Mouse (Mus musculus) heart, adult 11 months (tissue): Measurements from ENCODE around the gene Cdhr2.

ENCODE experiments used
- DNase-seq: peaks from one replicate; pipeline ENCODE4 v3.0.0; 2022

Gene Cdhr2

DNA sequence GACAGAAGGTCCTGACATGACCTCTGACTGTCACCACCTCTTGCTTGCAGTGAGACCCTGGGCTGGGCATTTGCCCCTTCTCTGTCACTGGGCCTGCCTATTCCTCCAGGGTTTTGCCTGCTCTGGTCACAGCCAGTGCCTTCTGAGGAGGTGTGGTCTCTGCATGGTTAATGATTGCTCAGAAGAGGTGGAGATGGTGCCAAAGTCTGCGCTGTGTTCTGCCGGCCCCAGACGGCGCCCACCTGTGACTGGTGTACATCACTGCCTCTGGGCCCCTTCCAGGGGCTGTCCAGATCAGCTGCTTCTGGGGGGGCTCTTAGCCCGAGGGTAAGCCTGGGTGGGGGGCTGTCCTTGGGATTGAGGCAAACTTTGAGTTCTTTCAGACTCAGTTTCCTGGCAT, at the start of gene Cdhr2:
TSS of gene Cdhr2 (plus strand) at position 219 of the 400 bp plus-strand sequence.
- DNase-seq: no peak

DNA sequence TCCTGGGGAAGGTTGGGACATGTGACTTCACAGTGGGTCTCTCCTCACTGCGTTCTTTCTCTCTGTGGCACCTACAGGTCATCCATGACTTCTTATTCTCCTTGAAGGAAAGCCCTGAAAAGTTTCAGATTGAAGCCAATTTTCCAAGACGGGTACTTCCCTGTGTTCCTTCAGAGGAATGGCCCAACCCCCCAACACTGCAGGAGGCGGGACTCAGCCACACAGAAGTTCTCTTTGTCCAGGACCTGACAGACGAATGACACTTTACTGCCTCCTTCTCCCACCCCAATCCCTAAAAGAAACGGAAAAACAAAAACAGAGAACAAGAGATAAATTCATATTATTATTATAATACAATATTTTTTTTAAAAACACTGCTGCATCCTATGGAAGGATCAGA, 40.4 kb upstream of the Cdhr2 start:
- no peak for DNase-seq

DNA sequence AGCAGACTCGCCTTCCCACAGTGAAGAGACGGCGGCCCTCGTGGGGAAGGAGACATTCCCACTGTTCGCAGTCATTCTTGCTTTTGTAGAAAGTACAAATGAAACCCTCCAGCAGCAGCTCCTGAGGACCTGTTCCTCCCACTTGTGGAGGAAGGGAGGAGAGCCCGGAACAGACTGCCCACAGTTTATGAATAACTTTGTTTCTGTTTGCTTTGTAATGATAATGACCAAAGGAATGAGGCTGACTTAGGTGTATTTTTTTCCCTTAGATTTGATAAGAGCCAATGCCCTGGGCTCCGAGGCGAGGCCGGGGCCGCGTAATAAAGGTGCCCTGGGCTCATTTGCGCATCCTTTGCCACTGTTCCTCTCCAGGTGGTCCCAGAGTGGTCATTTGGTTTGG, 39.9 kb upstream of the Cdhr2 start:
- no peak for DNase-seq

DNA sequence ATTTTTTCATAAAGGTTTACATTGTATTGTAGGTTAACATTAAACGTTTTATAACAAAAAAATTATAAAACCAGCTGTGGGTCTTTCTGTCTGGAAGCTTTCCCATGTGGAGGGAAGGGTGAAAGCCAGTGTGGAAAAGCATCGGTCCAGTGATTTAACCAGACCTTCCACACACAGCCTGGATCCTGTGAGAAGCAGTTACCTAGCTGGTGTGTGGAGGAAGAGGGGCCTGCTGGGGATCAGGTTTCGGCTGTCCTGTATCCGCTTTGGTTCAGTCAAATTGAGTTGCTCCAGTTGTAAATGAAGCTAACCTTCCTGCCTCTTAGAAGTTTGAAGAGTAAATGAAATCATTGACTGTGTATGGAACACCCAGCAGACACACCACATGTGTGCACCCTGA, 37.3 kb upstream of the Cdhr2 start:
- no peak for DNase-seq

DNA sequence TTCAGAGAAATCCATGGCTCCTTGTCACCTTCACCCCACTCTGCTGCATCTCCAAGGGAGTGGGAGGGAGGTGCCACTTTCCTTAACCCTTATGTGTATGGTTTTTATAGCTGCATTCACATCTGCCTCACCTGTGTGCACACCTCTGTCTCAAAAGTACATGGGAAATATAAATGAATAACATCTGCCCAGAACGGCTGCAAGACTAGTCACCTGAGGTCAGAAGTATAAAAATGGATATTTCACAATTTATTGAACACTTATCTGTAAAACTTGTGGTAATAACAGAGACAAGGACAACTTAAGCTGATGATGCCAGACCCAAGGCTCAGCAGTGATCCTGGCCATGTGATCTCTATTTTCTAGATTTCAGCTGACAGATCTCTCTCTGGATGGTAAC, 36.8 kb upstream of the Cdhr2 start:
- DNase-seq: no peak

DNA sequence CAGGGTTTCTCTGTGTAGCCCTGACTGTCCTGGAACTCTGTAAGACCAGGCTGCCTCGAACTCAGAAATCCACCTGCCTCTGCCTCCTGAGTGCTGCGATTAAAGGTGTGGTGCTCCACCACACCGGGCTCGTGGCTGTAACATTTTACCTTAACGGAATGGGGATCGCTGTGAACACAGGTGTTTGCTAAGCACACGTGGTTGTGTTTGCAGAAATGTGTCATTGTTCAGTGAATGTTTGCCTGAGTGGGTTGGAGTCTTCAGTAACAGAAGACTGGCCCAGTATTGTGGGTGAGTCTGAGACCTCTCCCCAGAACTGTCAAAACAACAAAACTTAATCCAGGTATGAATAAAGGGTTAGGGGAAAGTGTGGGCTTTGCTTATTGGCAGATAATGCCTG, 36.2 kb upstream of the Cdhr2 start:
- DNase-seq: no peak

DNA sequence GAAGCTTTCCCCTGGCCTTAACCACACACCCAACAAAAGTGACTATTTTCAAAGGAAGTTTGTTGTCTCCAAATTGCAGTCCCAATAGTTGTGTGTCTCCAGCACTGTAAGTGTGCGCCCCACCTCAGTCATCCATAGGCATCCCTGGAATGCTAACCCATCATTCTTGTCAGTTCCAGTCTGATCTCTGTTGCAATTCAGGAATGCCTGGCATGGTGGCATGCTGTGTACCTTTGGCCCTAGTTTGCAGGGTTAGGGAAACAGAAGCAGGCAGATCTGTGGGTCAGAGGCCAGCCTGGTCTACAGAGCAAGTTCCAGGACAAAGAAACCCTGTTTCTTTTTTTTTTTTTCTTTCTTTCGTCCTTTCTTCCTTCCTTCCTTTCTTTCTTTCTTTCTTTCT, 30.8 kb upstream of the Cdhr2 start:
- DNase-seq: no peak

DNA sequence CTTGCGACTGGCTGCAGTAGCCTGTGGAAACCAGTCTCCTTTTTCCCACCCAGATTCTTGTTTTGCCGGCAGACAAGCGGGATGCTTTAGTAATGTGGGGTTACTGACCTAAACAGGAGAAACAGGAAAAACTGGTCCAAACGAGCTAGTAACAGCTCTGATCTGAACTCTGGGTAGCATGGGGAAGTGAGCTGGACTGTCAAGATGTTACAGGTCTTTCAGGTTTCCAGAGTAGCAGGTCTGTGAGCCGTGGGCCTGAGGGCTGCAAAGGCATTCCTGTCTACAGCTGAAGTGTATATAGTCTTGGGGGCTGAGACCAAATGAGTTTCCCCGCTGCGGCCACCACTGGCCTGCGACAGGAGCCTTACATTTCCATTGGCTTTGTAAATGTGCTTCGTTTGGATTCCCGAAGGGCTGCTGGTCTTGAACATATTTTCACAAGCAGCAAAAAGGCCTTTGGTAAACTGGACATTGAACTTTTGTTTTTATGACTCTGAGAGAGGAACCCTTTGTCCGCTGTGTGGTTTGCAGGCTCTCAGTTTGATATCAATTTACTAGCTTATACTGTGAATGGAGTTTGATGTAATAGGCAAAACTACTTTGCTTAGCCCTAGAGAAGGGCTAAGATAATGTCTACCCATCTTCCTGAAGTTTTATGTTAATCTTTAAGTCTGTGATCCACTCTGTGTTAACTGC, 25.2 kb upstream of the Cdhr2 start:
- DNase-seq: no peak

DNA sequence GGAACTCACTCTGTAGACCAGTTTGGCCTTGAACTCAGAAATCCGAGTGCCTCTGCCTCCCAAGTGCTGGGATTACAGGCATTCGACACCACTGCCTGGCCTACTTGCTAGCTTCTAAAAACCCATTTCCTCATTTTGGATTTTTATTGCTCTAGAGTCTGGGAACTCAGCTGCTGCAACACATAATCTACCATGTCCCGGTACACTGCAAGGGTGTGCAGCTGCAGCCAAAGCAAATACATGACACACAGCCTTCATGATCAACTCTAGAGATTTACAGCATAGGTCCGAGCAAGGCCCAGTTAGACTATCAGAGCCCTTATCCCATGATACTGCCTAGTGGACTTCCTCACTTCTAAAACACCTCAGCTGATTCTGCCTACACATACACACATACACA, 23.0 kb upstream of the Cdhr2 start:
- DNase-seq: no peak

DNA sequence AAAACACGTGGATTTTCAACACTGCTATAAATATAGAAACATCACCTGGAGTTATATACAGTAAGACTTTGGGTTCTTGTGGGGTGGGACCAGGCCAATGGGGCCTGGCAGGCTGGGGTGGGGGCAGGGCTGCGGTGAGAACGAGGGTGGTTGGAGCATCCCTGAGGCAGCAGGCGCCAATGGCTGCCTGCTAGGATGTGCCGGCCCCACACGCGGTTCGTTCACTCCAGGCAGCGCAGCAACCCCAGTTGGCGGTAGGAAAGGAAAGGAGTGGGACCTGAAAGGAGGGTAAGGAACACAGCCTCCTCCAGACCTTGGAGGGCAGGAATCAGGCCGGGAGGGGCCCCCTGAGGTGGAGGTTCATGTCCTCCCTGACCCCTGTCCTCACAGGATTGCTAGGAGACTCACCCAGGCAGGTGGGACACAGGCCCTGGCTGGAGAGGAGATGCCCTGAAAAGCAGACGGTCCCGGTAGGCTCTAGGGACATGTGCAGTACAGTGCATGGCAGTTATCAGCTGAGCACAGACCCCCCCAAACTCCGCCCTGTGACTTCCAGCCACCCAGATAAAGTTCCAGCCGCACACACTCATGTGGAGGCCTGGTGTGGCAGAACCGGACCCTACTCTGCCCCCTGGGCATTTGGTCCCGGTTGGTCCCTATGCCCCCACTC, 20.9 kb upstream of the Cdhr2 start:
- no peak for DNase-seq

- DNase-seq: no peak
Observed at GRCm38 (mm10) chr13:54681291-54681690, 20.0 kb upstream of the Cdhr2 start.

GRCm38 (mm10) chr13:54683301-54683700, 18.0 kb upstream of the Cdhr2 start:
- no peak for DNase-seq

DNA sequence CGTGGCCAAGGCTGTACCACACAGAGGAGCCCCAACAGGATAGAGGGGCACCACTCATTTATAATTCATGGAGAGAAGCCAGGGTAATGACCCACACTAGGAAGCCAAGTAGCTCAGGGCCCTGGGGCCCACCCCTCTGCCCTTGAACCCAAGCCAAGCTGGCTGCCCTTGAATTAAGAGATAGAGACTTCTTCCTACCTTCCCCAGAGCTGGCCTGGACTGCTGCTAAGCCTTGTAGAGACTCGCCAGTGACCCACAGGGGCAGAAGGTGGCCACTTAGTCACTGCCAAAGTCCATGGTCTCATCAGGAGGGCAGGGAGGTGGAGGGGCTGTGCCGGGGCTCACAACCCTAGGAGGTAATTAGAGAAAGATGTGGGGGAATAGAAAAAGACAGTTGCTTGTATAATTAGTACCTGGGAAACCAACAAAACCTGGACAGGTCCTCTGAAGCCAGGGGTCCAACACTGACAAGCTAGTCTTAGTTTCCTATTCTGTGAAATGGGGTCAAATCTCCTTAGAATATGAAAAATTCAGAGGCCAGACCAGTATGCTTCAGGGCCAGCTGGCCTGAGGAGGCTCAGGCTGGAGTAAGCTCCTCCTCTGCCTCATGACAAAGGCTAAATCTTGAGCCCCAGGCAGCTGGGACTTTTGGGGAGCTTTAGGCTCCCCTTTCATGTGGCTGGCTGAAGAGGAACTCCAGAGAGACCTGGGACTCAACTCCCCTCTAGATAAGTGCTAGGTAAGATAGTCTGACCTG, 16.9 kb upstream of the Cdhr2 start:
- peak; percentile 86 for DNase-seq

DNA sequence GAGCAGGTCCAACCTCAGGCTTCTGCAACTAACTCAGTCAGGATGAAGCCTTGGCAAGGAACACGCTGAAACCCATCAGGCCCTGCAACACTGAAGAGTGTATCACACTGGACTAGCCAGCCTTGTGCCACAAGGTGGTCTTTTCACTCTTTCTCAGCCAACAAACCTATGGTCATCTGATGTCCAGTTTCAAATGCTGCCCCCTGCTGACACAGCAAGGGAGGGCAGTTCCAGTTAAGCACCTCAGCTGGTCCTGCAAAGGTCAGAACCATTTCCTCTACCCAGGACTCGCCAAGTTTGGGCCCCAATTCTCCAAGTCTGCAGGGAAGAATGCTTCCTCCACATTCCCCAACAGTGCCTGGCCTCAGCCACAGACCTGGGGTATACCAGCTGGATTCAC, 16.1 kb upstream of the Cdhr2 start:
- no peak for DNase-seq

- peak; percentile 93 for DNase-seq
Observed at GRCm38 (mm10) chr13:54686139-54687053, 14.9 kb upstream of the Cdhr2 start.

GRCm38 (mm10) chr13:54687096-54687495, 14.2 kb upstream of the Cdhr2 start:
- DNase-seq: peak; percentile 99

DNA sequence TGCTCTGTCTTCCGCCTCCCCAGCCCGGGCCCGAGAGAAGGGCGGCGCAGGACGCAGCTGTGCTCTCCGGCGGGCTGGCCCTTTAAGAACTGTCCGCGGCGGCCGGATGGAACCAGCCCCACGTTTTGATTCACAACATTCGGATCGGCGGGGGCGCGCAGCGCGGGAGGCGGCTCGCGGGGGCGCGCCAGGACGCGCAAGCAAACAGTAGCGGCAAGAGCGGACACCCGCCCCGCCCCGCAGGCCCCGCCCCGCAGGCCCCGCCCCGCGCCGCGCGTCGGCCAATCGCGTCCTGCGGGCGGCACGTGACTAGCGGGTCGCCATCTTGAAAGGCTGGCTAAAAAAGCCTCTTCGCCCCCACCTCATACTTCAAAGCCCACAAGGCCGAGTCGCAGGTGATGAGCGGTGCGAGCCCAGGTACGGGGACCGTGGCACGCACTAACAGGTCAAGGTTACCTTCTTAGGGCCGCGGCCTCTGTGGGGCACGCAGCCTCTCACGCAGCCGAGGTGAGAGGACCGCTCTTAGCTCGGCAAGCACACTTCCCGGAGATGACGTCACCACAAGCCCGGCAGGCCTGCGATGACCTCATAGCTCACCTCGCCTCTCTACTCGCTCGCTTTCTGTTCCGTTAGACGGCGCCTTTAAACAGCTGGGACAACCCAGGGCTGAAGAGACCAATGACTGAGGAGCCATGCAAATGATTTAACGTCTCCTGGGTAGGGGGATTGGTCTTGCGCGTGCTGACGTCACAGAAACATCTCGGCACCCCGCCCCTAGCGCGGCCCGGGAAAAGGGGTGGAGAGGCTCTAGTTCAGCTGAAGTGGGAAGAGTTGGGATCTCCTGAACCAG, 13.5 kb upstream of the Cdhr2 start:
- DNase-seq: peak; percentile 100

DNA sequence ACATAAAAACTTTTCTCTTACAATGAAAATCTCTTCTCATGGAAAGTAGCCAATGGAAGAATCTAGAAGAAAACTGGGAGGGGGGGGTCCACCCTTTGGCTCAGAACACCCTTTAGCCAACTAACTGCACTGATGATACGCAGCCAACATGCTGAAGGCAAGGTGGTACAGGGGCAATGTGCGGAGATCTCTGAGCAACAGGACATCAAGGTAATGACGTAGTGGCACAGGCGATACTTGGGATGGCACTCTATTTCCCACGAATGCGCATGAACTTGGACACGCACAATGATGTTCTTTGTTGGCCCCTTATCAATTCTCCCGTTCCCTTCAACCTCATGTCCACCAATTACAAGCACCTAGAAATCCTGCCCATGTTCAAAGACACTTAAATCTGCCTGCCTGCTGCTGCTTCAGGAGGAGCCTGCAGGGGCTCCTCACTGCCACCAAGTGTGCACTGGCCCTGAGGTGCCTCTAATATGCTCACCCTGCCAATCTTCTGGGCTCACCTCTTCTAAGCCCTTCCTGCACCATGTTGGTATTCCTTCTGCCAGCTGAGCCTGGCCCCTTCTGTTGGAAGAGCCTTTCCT, 11.0 kb upstream of the Cdhr2 start:
- peak; percentile 91 for DNase-seq

- DNase-seq: no peak
Observed at GRCm38 (mm10) chr13:54691737-54692136, 9.5 kb upstream of the Cdhr2 start.

GRCm38 (mm10) chr13:54692711-54693557, 8.3 kb upstream of the Cdhr2 start:
- peak; percentile 89 for DNase-seq
